Mouse (Mus musculus): ENCODE results near the gene Lsamp.

GRCm38 (mm10) chr16:41551851-41552262 lies 1567.7 kb downstream of the Lsamp start:
- no peak for TF ChIP-seq CTCF (IDR thresholded peaks at IDR 0.05)
- TF ChIP-seq EP300 (IDR thresholded peaks at IDR 0.05), result no peak
